Mouse (Mus musculus) CD4-positive, CD25-positive, alpha-beta regulatory T cell, adult 9 weeks (primary cell): ENCODE data around the gene Spatc1l. TPM values are rescaled to one million over a fixed set of nuclear protein-coding genes. Genes with fewer than 3 reads are reported as not detected.

ENCODE experiments used
- polyA plus RNA-seq: library from polyadenylated mRNA; unstranded; fragments of 100-300 nt; shearing (Covaris generic); gene quantifications from one replicate; pipeline ENCODE4 v1.2.1, GENCODE M21; 2017

The Spatc1l gene
- polyA plus RNA-seq, result not detected

DNA sequence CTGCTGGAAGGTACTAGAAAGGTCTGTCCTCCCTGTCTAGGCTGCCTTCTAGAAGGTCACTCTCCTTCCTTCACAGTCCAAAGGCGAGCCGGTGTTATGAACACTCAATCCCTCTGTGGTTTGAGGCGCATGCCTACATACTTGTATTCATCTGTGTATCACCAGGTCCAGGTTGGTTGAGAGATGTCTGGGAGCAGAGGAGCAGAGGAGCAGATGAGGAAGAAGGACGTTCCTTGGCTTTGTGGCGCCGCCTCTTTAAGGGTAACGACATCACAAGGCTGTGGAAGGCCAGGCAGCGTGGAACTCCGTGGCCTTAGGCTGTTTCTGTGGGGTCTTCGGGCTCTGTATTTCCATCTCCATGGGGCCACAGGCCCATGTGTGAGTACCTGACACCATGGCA is at the start of gene Spatc1l:
Spatc1l (plus strand) TSS at position 301 of the 400 bp plus-strand sequence.

DNA sequence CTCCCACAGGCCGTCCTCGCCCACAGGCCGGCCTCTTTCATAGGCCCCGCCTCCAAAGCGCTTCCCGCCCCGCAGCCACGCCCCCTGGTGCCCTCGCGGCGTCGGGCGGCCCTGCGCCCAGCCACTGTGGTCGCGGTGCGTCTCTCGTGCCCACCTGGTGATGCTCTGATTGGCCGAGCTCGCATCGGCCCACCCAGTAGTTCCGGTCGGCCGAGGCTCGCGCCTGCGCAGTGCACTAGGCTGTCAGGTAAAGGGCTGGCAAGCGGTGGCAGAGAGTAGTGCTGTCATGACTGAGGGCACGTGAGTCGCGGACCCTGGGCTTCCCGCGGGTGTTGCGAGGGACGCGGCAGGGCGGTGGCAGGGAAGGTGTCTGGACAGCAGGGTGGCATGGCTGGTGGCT is 30.7 kb upstream of the Spatc1l start, which contains the start of gene Lss:
Lss (plus strand) TSS at position 214 of the 400 bp plus-strand sequence.

DNA sequence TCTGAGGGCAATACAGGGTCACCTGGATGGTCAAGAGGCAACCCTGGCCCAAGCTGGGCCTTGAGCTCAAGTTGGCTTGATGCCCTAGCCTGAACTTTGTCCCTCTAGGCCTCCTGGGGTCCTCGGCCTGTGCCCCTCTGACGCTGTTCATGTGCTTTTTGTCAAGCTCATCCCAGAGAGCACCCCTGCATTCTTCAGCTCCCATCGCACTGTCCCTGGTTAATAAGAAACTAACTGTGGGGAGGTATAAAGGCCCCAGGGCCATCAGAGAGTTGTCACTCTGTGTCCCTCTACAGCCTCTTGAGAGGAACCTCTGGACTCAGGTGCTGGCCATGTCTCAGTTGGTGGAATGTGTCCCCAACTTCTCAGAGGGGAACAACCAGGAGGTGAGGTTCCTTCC is 13.3 kb downstream of the Spatc1l start, which contains the start of gene Ftcd:
Ftcd (plus strand) TSS at position 275 of the 400 bp plus-strand sequence.

Other genes starting within 250 kb of the Spatc1l start
- 1.8 TPM for gene Dip2a, start 217.0 kb upstream of the Spatc1l start, polyA plus RNA-seq
- gene AC141477.1, start 121.8 kb upstream of the Spatc1l start, polyA plus RNA-seq, result 19.0 TPM
- gene Pcnt, start 119.5 kb upstream of the Spatc1l start, polyA plus RNA-seq, result 30.3 TPM
- 0.20 TPM for gene 2610028H24Rik, start 113.2 kb upstream of the Spatc1l start, polyA plus RNA-seq
- gene Mcm3ap, start 93.3 kb upstream of the Spatc1l start, polyA plus RNA-seq, result 77.2 TPM
- 4.9 TPM for gene Ybey, start 93.2 kb upstream of the Spatc1l start, polyA plus RNA-seq
- gene Lss, start 30.7 kb upstream of the Spatc1l start, polyA plus RNA-seq, result 22.4 TPM
- gene Ftcd, start 13.4 kb downstream of the Spatc1l start, polyA plus RNA-seq, result not detected
- not detected for gene Col6a2, start 61.4 kb downstream of the Spatc1l start, polyA plus RNA-seq
- not detected for gene Col6a1, start 163.9 kb downstream of the Spatc1l start, polyA plus RNA-seq